7 mouse cellular contexts compared by ENCODE assay signal in genomic region chr8:110711271-110711934, GRCm38 (mm10). TPM values are rescaled to one million over a fixed set of nuclear protein-coding genes. Genes with fewer than 3 reads are reported as not detected.
DNase-seq lines count a peak whose midpoint lies in the region; ATAC-seq and TF ChIP-seq lines count a peak whose summit lies in the region.

No protein-coding gene starts in this region.

- 0 out of 2 replicates have a peak, but pooled peaks have one; percentile 35 for TF ChIP-seq POLR2A in heart, adult 2 months (IDR thresholded peaks at IDR 0.05; ENCODE audit: insufficient read depth, low read depth, low read length)

- intact Hi-C loops in heart, adult 2 months (cut with DNase I): no loop called here

- no peaks in the 10 kb centered on the region for H3K9me3 ChIP-seq in intestine, embryonic 16.5 days (ENCODE audit: control insufficient read depth, low read length)

- no peak overlapping the region for H3K4me3 ChIP-seq in brown adipose tissue, adult 24 weeks (ENCODE audit: insufficient read depth, low read depth, low read length)
- H3K4me3 ChIP-seq in heart, adult 2 months: no peak overlapping the region
- H3K4me3 ChIP-seq in intestine, embryonic 16.5 days (ENCODE audit: low read length): no peak overlapping the region

- peak; percentile 52 for TF ChIP-seq CTCF in heart, adult 2 months (IDR thresholded peaks at IDR 0.05)

- peaks cover 4% of the 10 kb centered on the region for H3K36me3 ChIP-seq in heart, adult 2 months (ENCODE audit: control insufficient read depth, insufficient read depth, low read length)
- no peaks in the 10 kb centered on the region for H3K36me3 ChIP-seq in intestine, embryonic 16.5 days (ENCODE audit: control insufficient read depth, insufficient read depth, low read length)

- H3K27me3 ChIP-seq in heart, adult 2 months (ENCODE audit: control insufficient read depth, insufficient read depth, low read length): no peaks in the 10 kb centered on the region
- no peaks in the 10 kb centered on the region for H3K27me3 ChIP-seq in intestine, embryonic 16.5 days (replicated peaks; ENCODE audit: control insufficient read depth, insufficient read depth, low read length)

- no peaks in the 10 kb centered on the region for H3K79me2 ChIP-seq in heart, adult 2 months (replicated peaks; ENCODE audit: control insufficient read depth, insufficient read depth, low read length)

- H3K4me2 ChIP-seq in intestine, embryonic 16.5 days (ENCODE audit: low read depth, low read length): no peak overlapping the region

- peak overlapping the region; percentile 29 for H3K9ac ChIP-seq in heart, adult 2 months (ENCODE audit: low read depth, low read length)
- no peak overlapping the region for H3K9ac ChIP-seq in intestine, embryonic 16.5 days (ENCODE audit: low read depth, low read length)

- DNase-seq in heart, adult 2 months: peak; percentile 52 to 65
- DNase-seq in lung, adult 18-20 months: peak; percentile 48 to 73
- DNase-seq in adipocyte (ENCODE audit: low spot score): no peak
- DNase-seq in cerebellum, adult 8-10 months: no peak
- DNase-seq in right cerebral cortex, postnatal 14 days: no peak

- no peak for ATAC-seq in intestine, embryonic 16.5 days

- 38% methylated on average over 13 of the region's 13 CpGs for WGBS in heart, adult 2 months
- WGBS in intestine, embryonic 16.5 days: 82% methylated on average over 13 of the region's 13 CpGs

- H3K27ac ChIP-seq in brown adipose tissue, adult 24 weeks (replicated peaks; ENCODE audit: low read depth, low read length): peak overlapping the region; percentile 82
- peak overlapping the region; percentile 73 for H3K27ac ChIP-seq in heart, adult 2 months
- H3K27ac ChIP-seq in intestine, embryonic 16.5 days (ENCODE audit: low read length): peak overlapping the region; percentile 20; the same call in 1 of the 2 replicates

- H3K4me1 ChIP-seq in brown adipose tissue, adult 24 weeks (ENCODE audit: control insufficient read depth, insufficient read depth, insufficient read length, low read length): peaks cover 20% of the 10 kb centered on the region
- H3K4me1 ChIP-seq in heart, adult 2 months (ENCODE audit: control insufficient read depth, insufficient read depth, low read length): peaks cover 30% of the 10 kb centered on the region
- peaks cover 26% of the 10 kb centered on the region for H3K4me1 ChIP-seq in intestine, embryonic 16.5 days (ENCODE audit: control insufficient read depth, insufficient read depth, low read length)

- TF ChIP-seq EP300 in heart, adult 2 months (IDR thresholded peaks at IDR 0.05; ENCODE audit: insufficient read depth, low read depth, low read length): peak; percentile 56; the same call in 1 of the 2 replicates

RNA-seq across cellular contexts. Expression of gene Mtss1l, which starts 9.9 kb away (rescaled TPM):
- 7.1 and 10.8 TPM in 2 replicates for polyA plus RNA-seq in brown adipose tissue, adult 24 weeks (2012; ENCODE audit: insufficient read depth, insufficient read length, missing spikeins)
- total RNA-seq in heart, adult 2 months (2021): 10 to 100 TPM; 38.8 to 39.6 TPM
- 34.3 and 39.7 TPM in 2 replicates for polyA plus RNA-seq in heart, adult 2 months (2012; rRNA removed)
- polyA plus RNA-seq in intestine, embryonic 16.5 days (2015; fragmentation: Nextera tagmentation; extraction: Ambion mirVana): 3.3 and 4.0 TPM in 2 replicates

Comparison
In these comparisons a context has a peak if more than half of its experiments do, and no peak if none do; other contexts are left out.
1. H3K27ac ChIP-seq: peak in every context shown above with its lines; median percentile 82 in brown adipose tissue, adult 24 weeks; 73 in heart, adult 2 months; 20 in intestine, embryonic 16.5 days.
2. DNase-seq: peak in heart, adult 2 months (2 of 2) and lung, adult 18-20 months (2 of 2); none in adipocyte (single experiment), cerebellum, adult 8-10 months (single experiment) and right cerebral cortex, postnatal 14 days (single experiment).